Mouse (Mus musculus) heart, embryonic 15.5 days (tissue): Measurements from ENCODE around the gene Gsta1. TPM values are rescaled to one million over a fixed set of nuclear protein-coding genes. Genes with fewer than 3 reads are reported as not detected.
"Not testable (repeated sequence)": the region's sequence is repeated elsewhere in the genome, so short reads cannot be mapped to it uniquely, and the experiment has no call there.

Experiments
- ATAC-seq: fragments of 200-750 bp; cut with Nextera tagmentation; replicated peaks from 2 replicates; pipeline ENCODE4 v1.8.0; 2017; ENCODE audit warnings: low read depth, moderate TSS enrichment; ENCODE audit not compliant: insufficient number of reproducible peaks, insufficient read depth, low FRiP score
- H3K27ac ChIP-seq: fragments of 300-500 bp; sonication (generic); 2 replicates; pipeline ENCODE4 v1.5.1; 2015; ENCODE audit warnings: mild to moderate bottlenecking, inconsistent platforms
- H3K27me3 ChIP-seq: fragments of 300-500 bp; sonication (generic); 2 replicates; pipeline ENCODE4 v1.6.1; 2015; ENCODE audit warnings: inconsistent platforms
- H3K36me3 ChIP-seq: fragments of 300-500 bp; sonication (generic); 2 replicates; pipeline ENCODE4 v1.6.1; 2015; ENCODE audit warnings: mild to moderate bottlenecking, inconsistent platforms
- H3K4me1 ChIP-seq: fragments of 300-500 bp; sonication (generic); replicated peaks from 2 replicates; pipeline ENCODE4 v1.6.1; 2015; ENCODE audit warnings: inconsistent platforms
- H3K4me2 ChIP-seq: fragments of 300-500 bp; sonication (generic); 2 replicates; pipeline ENCODE4 v1.6.1; 2015; ENCODE audit warnings: inconsistent platforms, mild to moderate bottlenecking, moderate library complexity
- H3K4me3 ChIP-seq: fragments of 300-500 bp; sonication (generic); 2 replicates; pipeline ENCODE4 v1.5.1; 2015; ENCODE audit warnings: mild to moderate bottlenecking, inconsistent platforms
- H3K9ac ChIP-seq: fragments of 300-500 bp; sonication (generic); 2 replicates; pipeline ENCODE4 v1.6.1; 2015; ENCODE audit warnings: mild to moderate bottlenecking, inconsistent platforms
- H3K9me3 ChIP-seq: fragments of 300-500 bp; sonication (generic); replicated peaks from 2 replicates; pipeline ENCODE4 v1.6.1; 2016; ENCODE audit warnings: inconsistent platforms
- WGBS: fragments of 180-500 bp; shearing (Covaris S2); methylation state at CpG from one replicate; pipeline ENCODE4 v1.1.7; 2015; ENCODE audit warnings: mixed read lengths; 5-methylcytosine and 5-hydroxymethylcytosine counted together
- polyA plus RNA-seq: library from polyadenylated mRNA; unstranded; fragments of >200 nt; fragmentation: Nextera tagmentation; extraction: Ambion mirVana; gene quantifications from 2 replicates; pipeline ENCODE4 v1.2.1, GENCODE M21; 2015

The Gsta1 gene
- polyA plus RNA-seq, 1 experiment from 2014 or later: not detected

DNA sequence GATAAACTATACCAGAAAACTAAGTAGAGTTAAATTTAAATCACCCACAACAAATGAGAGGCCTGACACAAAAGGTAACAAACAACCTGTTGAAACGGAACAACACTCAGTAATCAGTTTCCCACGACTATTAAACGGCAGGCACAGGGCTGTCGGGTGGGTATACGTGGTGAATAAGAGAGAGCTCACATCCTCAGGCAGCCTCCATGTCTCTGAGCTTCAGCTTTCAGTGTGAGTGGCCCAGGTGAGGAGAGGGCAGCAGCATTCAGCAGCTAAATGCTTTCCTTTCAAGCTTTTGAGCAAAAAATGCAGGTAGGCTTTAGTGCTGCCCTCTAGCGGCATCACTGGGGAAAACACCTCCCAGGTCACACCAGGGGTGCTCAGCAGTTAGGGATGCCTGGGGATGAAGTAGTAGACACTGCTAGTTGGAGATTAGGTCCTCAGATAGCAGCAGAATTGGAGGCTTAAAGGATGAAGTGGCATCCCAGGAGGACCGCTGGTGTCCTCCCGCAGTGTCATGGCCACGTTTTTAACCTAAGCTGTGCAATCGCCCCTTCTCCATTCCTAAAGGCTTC, 2.8 kb downstream of the Gsta1 start:
- not testable (repeated sequence) for H3K4me2 ChIP-seq, H3K9me3 ChIP-seq, H3K27ac ChIP-seq, H3K9ac ChIP-seq, ATAC-seq, H3K36me3 ChIP-seq, H3K4me1 ChIP-seq, H3K27me3 ChIP-seq, H3K4me3 ChIP-seq
- no CpG with 5 or more reads among the region's 10 CpGs for WGBS

DNA sequence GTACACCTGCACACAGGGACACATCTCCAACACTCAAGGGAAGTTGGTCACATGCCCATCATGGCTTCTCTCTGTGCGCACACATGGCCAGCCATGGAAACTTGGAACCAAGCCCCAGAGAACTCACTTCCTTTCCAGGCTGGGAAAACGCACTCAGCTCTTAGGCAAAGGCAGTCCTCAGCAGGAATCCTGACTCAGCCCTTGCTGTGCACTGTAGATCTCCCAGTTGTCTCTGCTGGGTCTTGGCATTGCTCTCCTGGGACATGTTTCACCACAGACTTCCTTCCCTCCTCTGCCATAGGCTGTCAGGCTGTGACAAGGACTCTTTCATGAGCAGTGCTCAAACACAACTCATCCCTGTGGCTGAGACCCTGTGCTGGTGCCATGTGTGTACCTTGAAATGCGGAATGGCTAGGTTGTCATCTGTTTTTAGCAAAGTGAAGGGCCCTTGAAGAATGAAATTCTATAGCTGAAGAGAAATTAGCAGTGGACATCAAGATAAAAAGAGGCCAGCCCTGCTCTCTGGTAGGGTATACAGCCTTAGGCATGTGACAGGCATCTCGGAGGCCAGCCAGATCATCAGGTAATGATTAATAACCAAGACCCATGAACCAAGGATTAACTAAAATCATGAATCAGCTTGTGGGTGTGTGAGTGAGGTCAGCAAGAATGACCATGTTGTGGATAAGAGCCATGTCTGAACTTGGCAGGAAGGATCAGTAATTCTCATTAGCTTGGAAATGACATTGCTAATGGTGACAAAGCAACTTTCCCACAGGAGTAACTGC, 25.4 kb downstream of the Gsta1 start:
- H3K27ac ChIP-seq, H3K9ac ChIP-seq, H3K4me3 ChIP-seq, H3K4me1 ChIP-seq, H3K4me2 ChIP-seq, H3K27me3 ChIP-seq, H3K9me3 ChIP-seq, H3K36me3 ChIP-seq: not testable (repeated sequence)
- 68% methylated on average over 4 of the region's 4 CpGs for WGBS
- 0 out of 2 replicates have a peak, but pooled peaks have one; percentile 27 for ATAC-seq

DNA sequence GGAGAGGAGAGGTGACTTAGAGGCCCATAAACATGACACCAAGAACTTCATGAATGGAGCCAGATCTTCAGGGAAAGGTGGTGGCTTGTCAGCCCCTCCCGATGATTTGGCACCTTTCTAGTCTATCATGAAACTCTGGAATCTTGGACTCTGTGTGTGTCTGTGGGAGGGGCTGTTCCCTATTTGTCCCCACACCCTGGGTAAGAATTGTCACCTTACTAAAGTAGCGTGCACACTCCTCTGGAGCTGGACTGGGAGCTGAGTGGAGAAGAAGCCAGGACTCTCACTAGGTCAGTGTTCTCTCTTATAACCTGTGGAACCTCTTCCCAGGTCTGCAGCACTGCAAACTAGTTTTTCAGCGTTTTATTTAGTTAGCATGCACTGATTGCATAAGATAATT, 26.5 kb downstream of the Gsta1 start, which contains the start of gene Gm3776:
TSS of gene Gm3776 (plus strand) at position 216 of the 400 bp plus-strand sequence.
- WGBS: 59% methylated on average over 2 of the region's 3 CpGs

DNA sequence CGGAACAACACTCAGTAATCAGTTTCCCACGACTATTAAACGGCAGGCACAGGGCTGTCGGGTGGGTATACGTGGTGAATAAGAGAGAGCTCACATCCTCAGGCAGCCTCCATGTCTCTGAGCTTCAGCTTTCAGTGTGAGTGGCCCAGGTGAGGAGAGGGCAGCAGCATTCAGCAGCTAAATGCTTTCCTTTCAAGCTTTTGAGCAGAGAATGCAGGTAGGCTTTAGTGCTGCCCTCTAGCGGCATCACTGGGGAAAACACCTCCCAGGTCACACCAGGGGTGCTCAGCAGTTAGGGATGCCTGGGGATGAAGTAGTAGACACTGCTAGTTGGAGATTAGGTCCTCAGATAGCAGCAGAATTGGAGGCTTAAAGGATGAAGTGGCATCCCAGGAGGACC, 29.2 kb downstream of the Gsta1 start:
- not testable (repeated sequence) for H3K36me3 ChIP-seq, H3K27ac ChIP-seq, H3K9me3 ChIP-seq, H3K4me1 ChIP-seq, H3K9ac ChIP-seq, H3K4me2 ChIP-seq, H3K4me3 ChIP-seq, H3K27me3 ChIP-seq, ATAC-seq
- WGBS: 0% methylated on average over 1 of the region's 6 CpGs

More for the DNA sequence above, 26.5 kb downstream of the Gsta1 start, which contains the start of gene Gm3776:
- H3K9ac ChIP-seq, H3K4me2 ChIP-seq, H3K4me3 ChIP-seq, H3K27me3 ChIP-seq, H3K9me3 ChIP-seq, ATAC-seq, H3K36me3 ChIP-seq, H3K27ac ChIP-seq, H3K4me1 ChIP-seq: not testable (repeated sequence)

DNA sequence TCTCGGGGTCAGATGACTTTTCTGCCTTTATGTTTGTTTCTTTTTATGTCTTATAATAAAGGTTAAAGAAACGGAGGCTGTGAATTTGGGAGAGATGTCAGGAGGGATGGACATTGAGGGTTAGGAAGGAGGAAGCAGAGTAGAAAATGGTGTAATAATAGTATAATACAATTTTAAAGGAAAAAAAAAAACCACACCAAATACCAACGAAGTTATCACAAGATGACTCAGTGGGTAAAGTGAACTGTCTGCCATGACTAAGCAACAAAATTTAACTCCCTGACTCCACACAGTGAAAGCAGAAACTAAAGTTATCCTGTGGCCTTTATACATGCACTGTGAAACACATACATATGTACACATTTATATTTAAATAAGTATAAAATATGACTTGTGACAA, 40.5 kb downstream of the Gsta1 start:
- not testable (repeated sequence) for ATAC-seq, H3K4me3 ChIP-seq, H3K36me3 ChIP-seq, H3K27ac ChIP-seq, H3K9me3 ChIP-seq, H3K4me2 ChIP-seq, H3K4me1 ChIP-seq, H3K27me3 ChIP-seq, H3K9ac ChIP-seq
- 69% methylated on average over 3 of the region's 3 CpGs for WGBS

DNA sequence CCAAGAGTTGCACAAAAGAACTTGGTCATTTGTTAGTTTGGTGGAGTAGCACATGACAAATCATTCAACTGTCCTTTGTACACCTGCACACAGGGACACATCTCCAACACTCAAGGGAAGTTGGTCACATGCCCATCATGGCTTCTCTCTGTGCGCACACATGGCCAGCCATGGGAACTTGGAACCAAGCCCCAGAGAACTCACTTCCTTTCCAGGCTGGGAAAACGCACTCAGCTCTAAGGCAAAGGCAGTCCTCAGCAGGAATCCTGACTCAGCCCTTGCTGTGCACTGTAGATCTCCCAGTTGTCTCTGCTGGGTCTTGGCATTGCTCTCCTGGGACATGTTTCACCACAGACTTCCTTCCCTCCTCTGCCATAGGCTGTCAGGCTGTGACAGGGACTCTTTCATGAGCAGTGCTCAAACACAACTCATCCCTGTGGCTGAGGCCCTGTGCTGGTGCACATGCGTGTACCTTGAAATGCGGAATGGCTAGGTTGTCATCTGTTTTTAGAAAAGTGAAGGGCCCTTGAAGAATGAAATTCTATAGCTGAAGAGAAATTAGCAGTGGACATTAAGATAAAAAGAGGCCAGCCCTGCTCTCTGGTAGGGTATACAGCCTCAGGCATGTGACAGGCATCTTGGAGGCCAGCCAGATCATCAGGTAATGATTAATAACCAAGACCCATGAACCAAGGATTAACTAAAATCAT, 51.7 kb downstream of the Gsta1 start:
- H3K36me3 ChIP-seq, H3K27ac ChIP-seq, H3K9me3 ChIP-seq, ATAC-seq, H3K4me3 ChIP-seq, H3K9ac ChIP-seq, H3K4me1 ChIP-seq, H3K27me3 ChIP-seq, H3K4me2 ChIP-seq: not testable (repeated sequence)
- WGBS: 76% methylated on average over 4 of the region's 4 CpGs

DNA sequence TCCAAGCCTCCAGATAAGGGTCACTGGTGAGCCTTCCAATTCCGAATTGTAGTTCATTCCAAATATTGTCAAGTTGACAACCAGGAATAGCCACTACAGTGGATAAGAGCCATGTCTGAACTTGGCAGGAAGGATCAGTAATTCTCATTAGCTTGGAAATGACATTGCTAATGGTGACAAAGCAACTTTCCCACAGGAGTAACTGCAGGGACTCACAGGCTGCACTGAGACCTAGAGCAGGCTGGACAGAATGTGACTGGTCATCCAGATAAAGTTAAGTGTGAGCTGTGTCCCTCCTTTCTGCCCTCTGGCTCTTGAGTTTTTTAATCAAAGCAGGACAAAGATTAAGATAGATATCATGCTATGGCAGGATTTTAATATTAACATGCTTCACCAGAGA, 58.6 kb downstream of the Gsta1 start:
- WGBS: 41% methylated on average over 1 of the region's 1 CpGs

DNA sequence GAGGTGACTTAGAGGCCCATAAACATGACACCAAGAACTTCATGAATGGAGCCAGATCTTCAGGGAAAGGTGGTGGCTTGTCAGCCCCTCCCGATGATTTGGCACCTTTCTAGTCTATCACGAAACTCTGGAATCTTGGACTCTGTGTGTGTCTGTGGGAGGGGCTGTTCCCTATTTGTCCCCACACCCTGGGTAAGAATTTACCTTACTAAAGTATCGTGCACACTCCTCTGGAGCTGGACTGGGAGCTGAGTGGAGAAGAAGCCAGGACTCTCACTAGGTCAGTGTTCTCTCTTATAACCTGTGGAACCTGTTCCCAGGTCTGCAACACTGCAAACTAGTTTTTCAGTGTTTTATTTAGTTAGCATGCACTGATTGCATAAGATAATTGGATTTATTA, 59.3 kb downstream of the Gsta1 start, which contains the start of gene Gm10639:
TSS of gene Gm10639 (plus strand) at position 201 of the 400 bp plus-strand sequence.
- H3K4me1 ChIP-seq, H3K36me3 ChIP-seq, H3K9ac ChIP-seq, H3K4me3 ChIP-seq, H3K9me3 ChIP-seq, H3K27ac ChIP-seq, H3K4me2 ChIP-seq, ATAC-seq, H3K27me3 ChIP-seq: not testable (repeated sequence)
- 74% methylated on average over 3 of the region's 3 CpGs for WGBS

More for the DNA sequence above, 58.6 kb downstream of the Gsta1 start:
- not testable (repeated sequence) for H3K9me3 ChIP-seq, H3K4me1 ChIP-seq, H3K27ac ChIP-seq, ATAC-seq, H3K27me3 ChIP-seq, H3K36me3 ChIP-seq, H3K4me3 ChIP-seq, H3K4me2 ChIP-seq, H3K9ac ChIP-seq

Other genes with a start within 250 kb of the Gsta1 start
- gene Gcm1, start 178.7 kb upstream of the Gsta1 start, polyA plus RNA-seq: 0.09 TPM in 1 of 2 replicates, not detected in the other
- 42.4 and 48.6 TPM in 2 replicates for gene Fbxo9, start 121.6 kb upstream of the Gsta1 start, polyA plus RNA-seq
- gene Ick, start 121.5 kb upstream of the Gsta1 start, polyA plus RNA-seq: 13.4 and 16.8 TPM in 2 replicates
- gene Gsta4, start 47.9 kb upstream of the Gsta1 start, polyA plus RNA-seq: 67.4 and 72.1 TPM in 2 replicates
- gene Gm3776, start 26.5 kb downstream of the Gsta1 start, polyA plus RNA-seq: not detected in 2 replicates
- gene Gm10639, start 59.3 kb downstream of the Gsta1 start, polyA plus RNA-seq: not detected in 2 replicates
- gene Omt2a, start 84.1 kb downstream of the Gsta1 start, polyA plus RNA-seq: not detected in 2 replicates
- gene Omt2b, start 96.9 kb downstream of the Gsta1 start, polyA plus RNA-seq: not detected in 2 replicates
- 0.63 TPM in 1 of 2 replicates, not detected in the other for gene Gsta2, start 125.1 kb downstream of the Gsta1 start, polyA plus RNA-seq
- not detected in 2 replicates for gene Dppa5a, start 137.5 kb downstream of the Gsta1 start, polyA plus RNA-seq
- gene Ooep, start 148.1 kb downstream of the Gsta1 start, polyA plus RNA-seq: 0.36 and 0.53 TPM in 2 replicates
- 0.09 TPM in 1 of 2 replicates, not detected in the other for gene Ddx43, start 165.1 kb downstream of the Gsta1 start, polyA plus RNA-seq
- gene Cgas, start 212.6 kb downstream of the Gsta1 start, polyA plus RNA-seq: 0.97 and 1.4 TPM in 2 replicates
- 26.2 and 27.7 TPM in 2 replicates for gene Mto1, start 217.6 kb downstream of the Gsta1 start, polyA plus RNA-seq
- gene Gm17324, start 218.1 kb downstream of the Gsta1 start, polyA plus RNA-seq: 0.43 and 0.67 TPM in 2 replicates